Mouse (Mus musculus): Measurements from ENCODE around the gene Sash1.

DNA sequence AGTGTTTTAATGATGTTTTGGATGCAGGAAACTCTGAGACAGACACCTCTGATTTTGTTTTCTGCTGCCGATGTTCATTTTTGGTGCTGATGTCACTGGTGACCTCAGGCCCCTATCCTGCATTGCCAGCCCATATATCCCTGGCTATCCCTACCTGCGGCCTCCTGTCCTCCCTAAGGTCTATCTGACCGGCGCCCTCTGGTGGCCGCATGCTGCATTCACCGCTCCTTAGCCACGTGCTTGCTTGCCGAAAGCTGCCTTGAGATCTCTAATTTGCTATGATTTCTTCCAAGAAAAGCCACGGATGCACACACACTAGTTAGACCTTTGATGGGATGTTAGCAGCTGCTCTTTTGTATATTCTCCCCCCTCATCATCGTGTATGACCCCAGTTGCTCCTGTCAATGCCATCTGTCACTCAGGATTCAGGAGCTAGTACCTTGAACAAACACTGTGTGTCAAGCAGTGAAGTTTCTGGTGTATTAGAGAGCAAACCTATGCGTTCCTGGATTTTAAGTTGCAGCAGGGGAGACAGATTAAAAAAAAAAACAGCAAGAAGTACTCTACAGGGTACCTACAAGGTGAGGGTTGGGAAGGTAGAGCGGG, 170.1 kb downstream of the Sash1 start:
- no peak for TF ChIP-seq GATA1 (IDR thresholded peaks at IDR 0.05; ENCODE audit: borderline replicate concordance, low read length)
- TF ChIP-seq FLI1 (IDR thresholded peaks at IDR 0.05; ENCODE audit: low read length): no peak
